Mouse (Mus musculus): ENCODE data around the gene Nfu1. TPM values are rescaled to one million over a fixed set of nuclear protein-coding genes. Genes with fewer than 3 reads are reported as not detected.
A peak's percentile ranks its signal among the peaks of the same experiment; 100 is the strongest.

Nfu1 gene
- 10 to 100 TPM; 63.3 to 69.0 TPM for total RNA-seq (2021)
- long read RNA-seq, experiment 1, transcript Nfu1-202 (8 exons, 950 nt): major isoform, 45 of 70 reads
- long read RNA-seq, experiment 1, transcript Nfu1-201 (8 exons, 948 nt): minor isoform, 10 of 70 reads
- long read RNA-seq, experiment 1, partial matches to known transcripts: 2 of 70 reads
- long read RNA-seq, experiment 1, other reads (novel, unspliced or antisense): 12 of 70 reads
- long read RNA-seq, experiment 2, transcript Nfu1-202 (8 exons, 950 nt): major isoform, 38 of 54 reads
- long read RNA-seq, experiment 2, transcript Nfu1-201 (8 exons, 948 nt): minor isoform, 5 of 54 reads
- long read RNA-seq, experiment 2, partial matches to known transcripts: 3 of 54 reads
- long read RNA-seq, experiment 2, other reads (novel, unspliced or antisense): 8 of 54 reads

DNA sequence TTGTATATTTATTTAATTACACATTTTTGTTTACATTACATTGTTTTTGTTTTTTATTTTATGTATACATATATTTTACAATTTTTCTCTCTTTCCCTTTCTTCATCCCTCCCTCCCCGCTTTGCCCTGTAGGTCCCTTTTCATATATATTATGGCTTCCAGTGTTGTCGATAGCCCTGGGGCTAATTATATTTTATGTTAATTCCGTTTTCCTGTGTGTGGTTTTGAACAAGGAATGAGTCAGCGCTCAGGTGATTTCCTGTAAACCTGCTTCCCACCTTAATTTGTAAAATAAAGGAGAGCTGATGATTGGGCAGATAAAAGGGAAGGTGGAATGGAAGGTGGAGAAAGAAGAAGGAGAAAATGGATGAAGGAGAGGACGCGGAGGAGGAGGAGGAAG is at the start of gene Nfu1:
Gene Nfu1, plus strand, starts transcription at position 350 of the 400 bp plus-strand sequence.
- DNase-seq (ENCODE audit: low spot score): no peak

DNA sequence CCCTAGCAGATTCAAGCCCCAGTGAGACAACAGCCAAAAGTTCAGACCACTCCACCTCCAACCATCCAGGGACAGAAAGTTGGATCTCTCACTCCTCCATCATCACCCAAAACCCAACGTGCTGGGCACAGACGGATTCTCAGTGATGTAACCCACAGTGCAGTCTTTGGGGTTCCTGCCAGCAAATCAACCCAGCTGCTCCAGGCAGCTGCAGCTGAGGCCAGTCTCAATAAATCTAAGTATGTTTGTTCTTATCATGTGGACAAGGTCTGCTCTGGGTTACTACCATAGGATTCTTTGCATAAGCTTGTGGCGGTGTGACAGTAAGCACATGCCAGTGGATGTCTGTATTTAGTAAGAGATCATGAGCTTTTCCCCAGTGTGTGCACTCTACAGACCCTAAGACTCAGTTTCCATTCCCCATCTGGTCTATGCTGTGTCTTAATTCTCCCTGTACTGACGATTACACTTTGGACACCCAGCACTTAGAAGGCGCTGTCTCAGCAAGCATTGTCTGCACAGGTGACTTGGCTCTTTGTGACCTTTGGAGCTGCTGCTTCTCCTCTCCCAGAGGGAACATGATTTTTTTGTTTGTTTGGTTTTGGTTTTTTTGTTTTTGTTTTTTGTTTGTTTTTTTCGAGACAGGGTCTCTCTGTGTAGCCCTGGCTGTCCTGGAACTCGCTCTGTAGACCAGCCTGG is 44.9 kb upstream of the Nfu1 start:
- DNase-seq (ENCODE audit: low spot score): no peak

DNA sequence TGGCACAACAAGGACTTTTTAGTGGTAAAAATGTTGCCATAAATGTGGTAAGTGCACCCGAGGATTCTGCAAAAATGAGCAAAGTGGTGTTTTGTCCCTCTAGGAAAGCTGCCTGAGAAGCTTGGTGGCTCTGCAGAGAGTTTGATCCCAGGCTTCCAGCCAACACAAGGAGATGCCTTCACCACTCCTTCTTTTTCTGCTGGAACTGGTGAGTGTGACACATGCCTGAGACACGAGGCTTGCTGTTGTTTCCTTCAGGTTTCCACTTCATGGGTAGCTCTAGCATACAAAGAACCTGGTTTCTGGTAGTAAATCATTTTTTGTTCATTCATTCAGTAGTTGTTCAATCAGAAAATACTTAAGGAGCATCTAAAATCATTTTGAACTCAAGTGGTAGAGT is 41.9 kb upstream of the Nfu1 start:
- no peak for DNase-seq (ENCODE audit: low spot score)

DNA sequence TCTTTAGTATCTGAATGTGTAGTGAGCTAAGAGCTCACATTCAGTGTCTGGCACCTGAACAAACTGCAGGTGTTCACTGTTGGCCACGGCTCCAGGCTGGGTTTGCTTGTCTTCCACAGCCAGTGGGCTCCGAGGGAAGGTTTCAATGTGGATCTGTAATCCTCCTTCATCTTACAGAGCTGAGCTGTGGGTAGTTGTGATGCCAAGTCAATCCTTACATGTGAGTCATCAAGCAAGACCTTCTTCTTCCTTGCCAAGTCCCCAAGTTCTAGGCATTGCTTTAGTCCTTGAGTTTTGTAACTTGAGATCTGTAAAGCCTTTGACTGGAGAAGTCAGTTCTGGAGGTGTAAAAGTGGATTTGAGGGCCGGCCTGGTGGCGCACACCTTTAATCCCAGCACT is 35.1 kb upstream of the Nfu1 start:
- DNase-seq (ENCODE audit: low spot score): no peak

DNA sequence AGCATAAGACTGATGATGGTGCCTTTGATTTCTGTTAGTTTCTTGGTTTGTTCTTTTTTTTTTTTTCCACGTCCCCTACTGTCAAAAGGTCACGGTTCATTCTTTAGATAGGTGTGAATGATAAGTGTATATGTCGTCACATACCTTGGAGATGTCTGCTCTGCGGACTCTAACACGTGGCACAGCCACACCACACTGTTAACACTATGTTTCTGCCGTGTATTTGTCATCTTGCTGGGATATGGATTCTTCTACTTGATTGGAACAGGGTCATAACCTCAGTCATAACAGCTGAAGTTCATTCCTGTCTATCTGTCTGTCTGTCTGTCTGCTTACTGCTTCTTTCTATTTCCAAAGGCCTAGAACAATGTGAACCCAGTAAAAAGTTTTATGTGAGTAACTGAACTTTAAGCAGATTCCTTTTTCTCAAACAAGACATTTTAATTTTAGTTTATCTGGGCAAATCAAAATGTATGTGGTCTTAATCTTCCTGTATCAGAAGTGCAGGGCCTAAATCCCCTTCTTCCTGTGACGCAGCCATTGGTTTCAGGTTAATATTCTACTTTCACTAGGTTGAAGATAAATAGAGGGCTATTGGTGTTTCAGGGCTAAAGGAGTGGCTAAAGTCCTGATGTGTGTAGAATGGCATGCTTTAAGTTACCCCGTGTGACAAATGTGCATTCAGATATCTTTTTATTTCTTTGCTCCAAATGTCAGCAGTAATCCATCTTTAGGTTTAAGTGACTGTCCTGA is 30.7 kb upstream of the Nfu1 start:
- DNase-seq (ENCODE audit: low spot score): no peak

DNA sequence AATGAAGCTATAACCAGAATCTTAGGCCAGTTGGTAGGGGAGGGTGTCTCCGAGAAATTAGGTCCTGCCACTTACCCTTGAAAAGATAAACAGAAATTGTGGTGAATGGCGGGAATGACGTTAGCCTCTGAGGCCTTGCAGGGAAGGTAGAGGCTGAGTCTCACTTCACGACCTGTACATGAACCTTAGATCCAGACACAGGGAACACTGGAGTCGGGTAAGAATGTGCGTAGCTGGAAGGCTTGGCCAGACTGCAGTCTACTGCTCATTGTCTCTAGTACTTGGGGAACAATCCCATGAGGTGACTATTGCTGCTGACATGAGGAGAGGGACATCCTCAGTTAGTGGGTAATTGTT is 30.1 kb upstream of the Nfu1 start:
- no peak for DNase-seq (ENCODE audit: low spot score)

DNA sequence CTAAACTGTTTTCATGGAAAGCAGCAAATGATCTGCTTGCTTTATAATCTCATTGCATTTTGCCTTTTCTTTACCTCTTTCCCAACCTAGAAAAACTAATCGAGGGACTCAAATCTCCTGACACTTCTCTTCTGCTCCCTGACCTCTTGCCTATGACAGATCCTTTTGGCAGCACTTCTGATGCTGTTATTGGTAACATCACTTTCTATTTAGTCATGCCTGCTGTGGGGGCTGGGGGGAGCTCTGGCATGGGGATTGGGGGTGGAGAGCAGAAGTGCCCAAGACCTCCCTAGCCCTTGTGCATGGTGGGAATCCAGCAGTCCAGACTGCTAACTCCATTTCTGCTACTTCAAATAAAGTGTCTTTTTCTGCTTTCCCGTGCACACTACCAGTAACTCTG is 27.8 kb upstream of the Nfu1 start:
- DNase-seq (ENCODE audit: low spot score): no peak

DNA sequence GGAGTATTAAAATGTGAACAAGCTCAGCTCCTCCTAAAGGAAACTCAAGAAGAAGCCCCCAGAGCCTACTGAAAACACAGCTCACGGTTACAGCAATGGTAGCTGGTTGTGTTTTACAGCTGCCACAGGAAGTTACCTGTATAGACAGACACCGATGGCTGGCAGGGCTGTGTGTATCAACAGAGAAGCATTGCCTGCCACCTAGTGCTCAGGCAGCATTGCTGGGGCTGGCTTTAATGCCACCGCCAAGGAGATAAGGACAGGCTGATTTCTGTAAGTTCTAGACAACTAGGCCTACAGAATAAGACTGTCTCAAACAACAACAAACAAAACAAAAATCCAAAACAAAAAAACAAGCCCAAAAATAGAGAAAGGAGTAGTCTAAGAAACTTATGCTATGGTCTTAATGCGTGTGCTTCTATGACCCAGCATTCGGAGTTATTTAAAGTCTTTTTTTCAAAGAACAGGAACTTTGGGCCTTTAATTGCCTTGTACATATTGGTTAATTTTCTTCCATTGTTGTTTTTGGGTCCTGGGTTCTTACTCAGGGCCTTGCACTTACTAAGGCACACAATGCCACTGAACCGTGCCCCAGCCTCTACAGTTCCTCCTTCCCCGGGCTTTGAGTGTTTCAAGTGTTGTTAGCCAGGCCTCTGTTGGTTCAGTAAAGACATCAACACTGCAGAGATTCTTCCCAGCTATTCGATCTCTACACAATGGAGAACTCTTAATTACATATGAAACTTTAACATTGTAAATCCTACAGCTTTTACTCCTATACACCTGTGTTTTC is 23.5 kb upstream of the Nfu1 start:
- DNase-seq (ENCODE audit: low spot score): no peak

DNA sequence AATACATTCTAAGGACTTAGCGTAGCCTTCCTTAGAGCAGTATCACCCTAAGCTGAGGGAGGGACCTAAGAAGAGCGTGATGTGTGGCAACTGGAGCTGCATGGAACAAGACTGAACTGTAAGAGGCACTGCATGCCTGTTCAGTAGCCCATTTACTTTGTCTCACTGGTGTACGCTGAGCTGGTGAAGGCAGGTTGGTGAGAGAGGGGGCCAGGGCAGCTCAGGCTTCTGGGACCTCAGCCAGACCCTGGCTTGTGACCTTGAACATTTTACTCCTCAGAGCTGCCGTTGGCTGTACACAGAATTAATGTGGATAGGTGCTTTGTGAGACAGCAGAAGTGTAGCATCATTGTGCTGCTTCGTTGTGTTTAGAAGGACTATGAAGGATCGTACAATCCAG is 19.5 kb upstream of the Nfu1 start:
- DNase-seq (ENCODE audit: low spot score): no peak

DNA sequence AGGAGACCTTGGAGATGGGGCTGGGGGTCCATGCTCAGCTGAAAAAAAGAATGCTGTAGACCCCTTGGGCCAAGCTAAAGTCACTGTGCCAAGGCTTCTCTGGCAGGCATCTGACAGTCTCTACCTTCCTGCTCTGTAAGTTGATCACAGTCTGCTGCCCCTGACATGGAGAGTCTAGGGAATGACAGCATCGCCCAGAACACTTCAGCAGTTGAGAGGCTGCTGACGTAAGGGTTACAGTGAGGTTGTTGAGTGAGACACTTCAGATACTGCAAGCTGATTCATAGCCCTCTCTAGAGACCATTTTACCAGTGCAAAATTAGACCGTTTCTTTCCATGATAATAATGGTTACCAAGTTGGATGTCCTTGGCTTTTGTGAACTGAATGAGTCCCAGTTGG is 18.0 kb upstream of the Nfu1 start:
- DNase-seq (ENCODE audit: low spot score): no peak

DNA sequence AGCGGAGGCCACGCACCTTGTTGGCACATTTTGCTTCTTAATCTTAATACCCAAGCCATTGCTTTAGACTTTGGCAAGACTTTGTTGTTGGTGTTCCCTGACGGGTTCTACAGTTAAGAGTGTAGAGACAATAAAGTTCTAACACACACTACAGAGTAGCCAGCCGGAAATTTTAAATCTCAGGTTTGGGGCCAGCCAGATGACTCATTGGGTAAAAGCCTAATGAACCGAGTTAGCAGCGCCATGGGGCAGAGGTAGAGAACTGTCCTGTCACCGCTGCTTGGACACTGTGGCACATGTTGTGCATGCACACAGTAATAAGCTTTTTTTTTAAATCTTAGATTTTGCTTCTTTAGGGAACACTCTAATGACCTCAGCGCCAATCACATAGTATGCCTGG is 16.7 kb upstream of the Nfu1 start:
- no peak for DNase-seq (ENCODE audit: low spot score)

DNA sequence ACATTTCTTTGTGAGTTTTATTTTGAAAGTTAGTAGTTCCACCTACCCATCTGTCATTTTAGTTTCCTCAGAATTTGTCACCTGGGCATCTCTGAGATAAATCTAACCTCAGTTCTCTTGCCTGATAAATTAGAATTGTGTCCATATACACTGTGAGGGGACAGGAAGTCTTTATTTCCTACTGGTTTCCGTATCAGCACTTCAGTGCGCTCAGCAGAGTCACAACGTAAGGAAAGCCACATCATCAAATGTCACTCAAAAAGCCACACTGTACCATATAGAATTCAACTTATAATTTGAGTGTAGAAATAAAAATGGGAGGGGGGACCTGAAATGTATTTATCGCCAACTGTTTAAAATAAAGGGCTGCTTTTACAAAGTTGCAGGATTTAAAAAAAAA is 14.8 kb upstream of the Nfu1 start:
- no peak for DNase-seq (ENCODE audit: low spot score)

DNA sequence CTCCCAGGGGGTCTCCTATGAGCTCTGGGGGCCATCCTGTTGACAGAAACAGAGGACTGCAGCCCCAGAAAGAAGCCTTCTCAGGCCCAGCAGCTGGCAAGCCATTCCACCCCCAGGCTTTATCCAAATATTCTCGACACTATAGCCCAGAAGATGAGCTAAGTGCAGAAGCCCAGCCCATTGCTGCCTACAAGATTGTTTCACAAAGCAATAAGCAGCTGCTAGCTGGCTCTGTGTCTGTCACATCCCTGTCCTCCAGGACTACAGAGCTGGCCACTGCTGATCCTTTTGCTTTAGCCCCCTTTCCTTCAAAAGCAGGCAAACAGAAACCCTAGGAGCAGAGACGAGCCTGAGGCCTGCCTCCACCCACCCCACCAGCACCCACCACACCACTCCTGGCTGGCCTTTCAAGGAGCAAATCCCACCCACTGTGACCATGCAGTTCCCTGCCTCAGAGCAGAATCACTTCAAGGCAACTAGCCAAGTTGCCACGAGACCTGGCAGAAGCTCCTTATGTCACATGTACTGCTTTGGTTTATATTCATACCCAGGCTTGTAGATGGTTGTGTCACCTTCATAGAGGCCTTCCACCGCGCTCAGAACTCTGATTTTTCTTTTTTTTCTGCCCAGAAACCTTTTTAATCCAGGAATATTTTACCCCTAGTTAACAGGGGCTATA is 12.3 kb upstream of the Nfu1 start:
- DNase-seq (ENCODE audit: low spot score): no peak

DNA sequence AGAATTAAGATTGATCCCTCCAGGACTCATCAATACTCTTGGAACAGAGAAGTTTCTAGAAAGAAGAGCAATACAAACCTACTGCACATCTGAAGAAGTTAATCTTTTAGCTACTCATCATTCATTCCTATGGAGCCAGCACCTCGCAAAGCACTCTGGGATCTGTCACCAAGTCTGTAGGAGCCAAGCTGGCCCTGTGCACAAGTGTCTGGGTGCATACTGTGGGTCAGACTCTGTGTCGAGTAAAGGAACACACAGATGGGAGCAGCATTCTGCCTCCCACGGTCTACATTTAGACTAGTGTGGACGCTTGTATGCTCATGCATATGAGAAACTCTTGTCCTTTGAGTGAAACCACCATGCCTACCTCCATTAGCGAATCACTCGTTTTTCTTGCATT is 11.7 kb upstream of the Nfu1 start:
- no peak for DNase-seq (ENCODE audit: low spot score)

DNA sequence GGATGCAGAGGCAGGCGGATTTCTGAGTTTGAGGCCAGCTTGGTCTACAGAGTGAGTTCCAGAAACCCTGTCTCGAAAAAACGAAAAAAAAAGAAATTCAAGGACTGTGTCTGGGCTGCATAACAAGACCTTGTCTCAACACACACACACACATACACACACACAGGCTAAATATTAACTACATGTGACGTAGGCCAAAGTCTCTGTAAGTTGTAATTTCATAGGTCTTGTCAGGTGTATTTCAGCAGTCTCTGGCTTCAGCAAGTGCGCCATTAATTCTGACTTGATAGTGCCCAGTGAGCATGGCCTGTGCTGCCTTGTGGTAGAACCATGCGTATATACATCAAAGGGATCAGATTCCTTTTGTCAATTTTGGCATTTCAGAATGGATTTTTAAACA is 7.0 kb upstream of the Nfu1 start:
- no peak for DNase-seq (ENCODE audit: low spot score)

DNA sequence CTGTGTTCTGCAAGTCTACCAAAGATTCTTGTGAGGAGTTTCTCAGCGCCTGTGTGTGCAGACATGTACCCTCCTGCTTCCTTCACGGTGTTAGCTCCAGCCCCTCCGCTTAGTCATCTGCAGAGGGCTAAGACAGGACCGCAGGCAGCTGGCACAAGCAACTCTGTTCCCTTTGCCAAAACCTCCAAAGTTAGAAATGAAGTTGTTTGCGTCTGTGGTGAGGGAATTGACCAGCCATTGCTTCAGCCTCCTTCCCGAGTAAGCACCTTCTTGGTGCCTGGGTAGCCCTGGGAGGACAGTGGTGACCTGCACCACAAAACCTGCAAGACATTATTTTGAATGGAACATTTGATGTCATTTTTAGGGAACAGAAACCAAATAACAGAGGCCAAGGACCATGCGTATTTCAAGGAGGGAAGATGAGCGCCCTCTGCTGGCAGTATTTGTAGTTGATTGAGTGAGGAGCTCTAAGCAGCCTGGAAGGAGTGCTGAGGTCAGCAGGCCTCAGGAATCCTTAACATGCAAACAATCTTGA is 6.4 kb upstream of the Nfu1 start:
- DNase-seq (ENCODE audit: low spot score): peak; percentile 89

DNA sequence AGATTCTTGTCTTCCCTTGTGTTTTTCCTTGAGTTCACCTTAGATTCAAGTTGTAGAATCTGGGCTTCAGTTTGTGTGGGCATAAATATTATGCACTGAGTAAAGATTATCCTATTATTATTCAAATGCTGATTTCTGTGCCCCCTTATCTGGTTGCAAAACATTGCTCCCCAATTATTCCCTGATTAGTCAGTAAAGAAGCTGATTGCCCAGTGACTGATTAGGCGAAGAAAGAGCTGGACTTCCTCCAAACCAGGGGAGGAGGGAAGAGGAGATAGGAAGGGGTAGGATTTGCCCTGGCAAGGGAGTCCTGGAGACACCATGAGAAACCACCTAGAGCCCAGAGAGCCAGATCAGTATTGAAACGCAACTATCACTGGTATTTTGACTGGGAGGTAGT is 4.9 kb upstream of the Nfu1 start:
- no peak for DNase-seq (ENCODE audit: low spot score)

DNA sequence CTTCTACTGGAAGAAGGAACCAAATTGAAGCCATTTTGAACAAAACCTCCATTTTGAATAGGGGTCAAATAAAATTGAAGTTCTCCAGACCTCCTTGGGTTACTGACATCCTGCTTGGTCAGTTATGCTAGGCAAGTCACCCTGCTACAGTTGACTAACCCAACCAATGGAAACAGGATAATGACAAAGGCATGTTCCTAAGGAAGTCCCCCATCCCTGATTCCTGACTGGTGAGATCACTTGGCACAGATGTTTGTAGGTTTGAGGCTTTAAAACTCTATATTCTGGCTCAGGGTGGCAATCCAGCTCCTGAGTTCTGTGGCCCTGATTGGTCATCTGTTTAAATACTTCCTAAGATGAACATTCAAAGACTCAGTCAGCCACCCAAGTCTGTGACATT is 3.5 kb upstream of the Nfu1 start:
- no peak for DNase-seq (ENCODE audit: low spot score)

DNA sequence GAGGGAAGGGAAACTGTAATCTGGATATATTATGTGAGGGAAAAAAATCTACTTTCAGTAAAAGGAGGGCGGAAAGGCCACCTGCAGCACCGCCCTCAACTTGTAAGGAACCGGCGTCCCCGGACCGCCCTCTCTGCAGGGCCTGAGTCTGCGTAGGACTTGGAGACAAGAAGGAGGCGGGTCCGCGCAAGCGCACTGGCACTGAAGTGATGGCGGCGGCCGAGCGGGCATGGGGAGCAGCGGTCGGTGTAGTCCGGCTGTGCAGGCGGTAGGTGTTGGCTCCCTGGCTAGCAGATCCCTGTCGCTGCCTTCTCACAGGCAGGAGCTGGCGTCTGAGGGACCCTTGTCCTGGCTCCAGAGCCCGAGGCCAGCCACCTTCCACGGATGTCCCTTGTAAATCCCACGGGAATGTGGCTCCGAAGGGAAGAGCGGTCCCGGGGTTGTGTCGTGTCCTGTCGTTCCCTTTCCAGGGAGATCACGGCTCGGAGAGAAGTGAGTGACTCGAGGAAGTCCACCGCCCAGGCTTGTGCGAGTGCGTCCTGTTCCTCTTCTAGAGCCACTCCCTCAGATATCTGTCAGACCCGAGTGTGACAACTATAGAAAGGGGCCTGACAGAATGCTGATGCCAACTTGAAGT is 774 bp downstream of the Nfu1 start:
- peak; percentile 96 for DNase-seq (ENCODE audit: low spot score)

DNA sequence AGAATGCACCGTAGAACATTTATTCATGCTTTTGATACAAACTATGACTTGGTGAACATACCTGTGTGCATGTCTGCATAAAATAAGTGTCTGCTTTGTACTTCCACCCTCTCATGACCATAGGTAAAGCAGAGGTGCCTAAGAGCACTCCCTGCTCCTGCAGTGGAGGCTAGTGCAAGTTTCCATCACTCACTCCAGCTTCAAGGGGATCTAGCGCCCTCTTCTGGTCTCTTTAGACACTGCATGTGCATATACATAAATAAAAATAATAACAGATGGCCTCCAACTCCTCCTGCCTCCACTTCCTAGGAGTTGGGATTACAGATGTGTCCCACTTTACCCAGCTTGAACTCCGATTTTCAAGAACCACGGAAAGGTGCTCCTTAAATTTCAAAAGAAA is 7.9 kb downstream of the Nfu1 start:
- peak; percentile 24 for DNase-seq (ENCODE audit: low spot score)

Measured in gastrocnemius, adult 18-20 months (tissue).